Mouse (Mus musculus) spleen, postnatal 10 days (tissue): ENCODE data around the gene Grb2.

Experiments
- DNase-seq, 2 experiments: peaks; one replicate each; pipeline ENCODE4 v3.0.0; 2021 to 2022; ENCODE audit warnings: low spot score in 2 of 2

The Grb2 gene

GRCm38 (mm10) chr11:115689137-115689915 lies 19.1 kb downstream of the Grb2 start:
- no peak for DNase-seq

GRCm38 (mm10) chr11:115686369-115686768 lies 22.0 kb downstream of the Grb2 start:
- no peak for DNase-seq

GRCm38 (mm10) chr11:115685954-115686353 lies 22.4 kb downstream of the Grb2 start:
- DNase-seq: no peak

GRCm38 (mm10) chr11:115684877-115685276 lies 23.5 kb downstream of the Grb2 start:
- DNase-seq: no peak

GRCm38 (mm10) chr11:115683326-115683725 lies 25.1 kb downstream of the Grb2 start:
- no peak for DNase-seq

- no peak for DNase-seq
These were observed 26.0 kb downstream of the Grb2 start for GRCm38 (mm10) chr11:115682411-115682810.

GRCm38 (mm10) chr11:115679554-115680238 lies 28.7 kb downstream of the Grb2 start:
- DNase-seq: no peak

- no peak for DNase-seq
These were observed 29.5 kb downstream of the Grb2 start for GRCm38 (mm10) chr11:115678861-115679260.

GRCm38 (mm10) chr11:115677511-115677910 lies 30.9 kb downstream of the Grb2 start:
- DNase-seq: no peak

- DNase-seq: no peak
These were observed 31.7 kb downstream of the Grb2 start for GRCm38 (mm10) chr11:115676738-115677137.

GRCm38 (mm10) chr11:115674235-115674865 lies 34.0 kb downstream of the Grb2 start:
- DNase-seq: no peak

- no peak for DNase-seq
These were observed 34.7 kb downstream of the Grb2 start for GRCm38 (mm10) chr11:115673471-115674234.

GRCm38 (mm10) chr11:115672226-115672987 lies 36.0 kb downstream of the Grb2 start:
- DNase-seq: no peak

GRCm38 (mm10) chr11:115670451-115671050 lies 37.8 kb downstream of the Grb2 start:
- no peak for DNase-seq

- DNase-seq: no peak
These were observed 44.6 kb downstream of the Grb2 start for GRCm38 (mm10) chr11:115663676-115664335.

- no peak for DNase-seq
These were observed 48.0 kb downstream of the Grb2 start for GRCm38 (mm10) chr11:115660376-115660775.

GRCm38 (mm10) chr11:115658521-115658920 lies 49.9 kb downstream of the Grb2 start:
- DNase-seq: no peak

- no peak for DNase-seq
These were observed 54.3 kb downstream of the Grb2 start for GRCm38 (mm10) chr11:115654128-115654527.

GRCm38 (mm10) chr11:115653194-115653593 lies 55.2 kb downstream of the Grb2 start:
- DNase-seq: no peak

- no peak for DNase-seq
These were observed 56.7 kb downstream of the Grb2 start for GRCm38 (mm10) chr11:115651680-115652079.
